Comparison of ENCODE assay signal across 29 mouse cellular contexts in the genomic region with DNA sequence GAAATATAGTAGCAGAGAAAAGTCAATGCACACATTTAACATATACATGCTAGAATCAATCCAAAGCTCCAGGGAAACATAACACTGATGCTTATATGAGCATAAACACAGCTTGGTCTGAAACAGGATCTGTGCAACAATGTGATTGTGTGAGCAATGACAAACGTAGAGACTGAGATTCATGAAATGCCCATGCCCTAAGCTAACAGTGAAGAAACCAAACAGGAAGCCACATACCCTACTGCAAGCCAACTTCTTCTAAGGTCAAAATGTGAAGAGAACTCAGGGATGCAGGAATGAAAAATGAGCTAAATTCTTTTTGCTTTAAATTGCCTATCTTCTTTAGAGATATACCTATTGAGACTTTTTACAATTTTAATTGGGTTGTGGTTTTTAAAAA. TPM values are rescaled to one million over a fixed set of nuclear protein-coding genes. Genes with fewer than 3 reads are reported as not detected.
DNase-seq lines count a peak whose midpoint lies in the region; ATAC-seq and TF ChIP-seq lines count a peak whose summit lies in the region.
"Had no signal": no experiment of that assay in that cellular context is flagged by ENCODE, and none has a peak within 500 bp of the region (broad histone marks: within the 10 kb centered on the region; RNA-seq: fewer than 3 reads in every experiment).

No protein-coding gene starts in this region.

- H3K27ac ChIP-seq in cerebellum, adult 2 months (ENCODE audit: insufficient read depth, low read length): no peak overlapping the region
- H3K27ac ChIP-seq in limb, embryonic 10.5 days: no peak overlapping the region
- H3K27ac ChIP-seq: embryonic facial prominence, embryonic 10.5 days; embryonic facial prominence, embryonic 12.5 days; forebrain, embryonic 13.5 days; forebrain, embryonic 15.5 days had no signal

- no peak for DNase-seq in kidney, adult 9 months
- no peak for DNase-seq in cerebellum, adult 2 months
- no peak for DNase-seq in limb, embryonic 10.5 days (ENCODE audit: low spot score)
- DNase-seq: adrenal gland, adult 8-10 months; adrenal gland, postnatal 14 days; adrenal gland, postnatal 36 days; B cell, adult 2 months; cerebellum, adult 11-12 months; cerebellum, adult 8-10 months; cerebellum, adult 9-11 months; cerebellum, postnatal 14 days; cerebellum, postnatal 36 days; forebrain, postnatal 0 days had no signal

- 73% methylated on average over 1 of the region's 1 CpGs for WGBS in cerebellum, adult 2 months
- 86% methylated on average over 1 of the region's 1 CpGs for WGBS in limb, embryonic 10.5 days

- no peaks in the 10 kb centered on the region for H3K9me3 ChIP-seq in limb, embryonic 10.5 days (replicated peaks)
- H3K9me3 ChIP-seq: embryonic facial prominence, embryonic 10.5 days; embryonic facial prominence, embryonic 12.5 days; forebrain, embryonic 13.5 days; forebrain, embryonic 15.5 days; G1E had no signal

- TF ChIP-seq CTCF in cerebellum, adult 2 months (IDR thresholded peaks at IDR 0.05; ENCODE audit: borderline replicate concordance, insufficient read depth, low read depth, low read length): no peak

- no peak overlapping the region for H3K4me3 ChIP-seq in cerebellum, adult 2 months (replicated peaks; ENCODE audit: insufficient read depth, low read depth, low read length)
- H3K4me3 ChIP-seq in limb, embryonic 10.5 days: no peak overlapping the region
- H3K4me3 ChIP-seq: embryonic facial prominence, embryonic 10.5 days; embryonic facial prominence, embryonic 12.5 days; forebrain, embryonic 13.5 days; forebrain, embryonic 15.5 days had no signal

- TF ChIP-seq POLR2A in cerebellum, adult 2 months (IDR thresholded peaks at IDR 0.05; ENCODE audit: borderline replicate concordance, insufficient read depth, low read length): no peak

- no peaks in the 10 kb centered on the region for H3K27me3 ChIP-seq in cerebellum, adult 2 months (ENCODE audit: control insufficient read depth, insufficient read depth, low read length)
- no peaks in the 10 kb centered on the region for H3K27me3 ChIP-seq in limb, embryonic 10.5 days (ENCODE audit: low read depth, poor library complexity, severe bottlenecking)
- H3K27me3 ChIP-seq: CH12.LX; embryonic facial prominence, embryonic 12.5 days; forebrain, embryonic 13.5 days; forebrain, embryonic 15.5 days; Patski had no signal

- H3K36me3 ChIP-seq in limb, embryonic 10.5 days: peaks cover 29% of the 10 kb centered on the region

- no peaks in the 10 kb centered on the region for H3K4me1 ChIP-seq in cerebellum, adult 2 months (ENCODE audit: control insufficient read depth, insufficient read depth, low read length)
- H3K4me1 ChIP-seq in limb, embryonic 10.5 days: peaks cover 12% of the 10 kb centered on the region

- peak; percentile 53 for ATAC-seq in common myeloid progenitor, adult 5-6 weeks (replicated peaks; ENCODE audit: low read depth, poor library complexity, severe bottlenecking)
- ATAC-seq in hematopoietic stem cell, adult 5-6 weeks (replicated peaks in 1 of 2; ENCODE audit: insufficient read depth in 1 of 2, low FRiP score in 2 of 2, low TSS enrichment in 1 of 2, low read depth in 1 of 2, poor library complexity in 2 of 2, severe bottlenecking in 2 of 2): peak; percentile 66 to 76
- peak; percentile 65 for ATAC-seq in megakaryocyte progenitor cell, adult 5-6 weeks (replicated peaks; ENCODE audit: poor library complexity)
- ATAC-seq: activated CD4-positive, CD25-positive, alpha-beta regulatory T cell, adult 4 months; CD4-positive, CD25-positive, alpha-beta regulatory T cell, adult 4 months; forebrain, embryonic 13.5 days; forebrain, embryonic 15.5 days; forebrain, postnatal 0 days; Patski had no signal

RNA-seq across cellular contexts. Expression of a gene that starts 4.1 kb away (rescaled TPM):
- not detected in 2 replicates for total RNA-seq in common myeloid progenitor, adult 5-6 weeks (2017)
- not detected in 2 replicates for total RNA-seq in hematopoietic stem cell, adult 5-6 weeks (2017)
- total RNA-seq in megakaryocyte progenitor cell, adult 5-6 weeks (2015): not detected in 2 replicates
- not detected in 2 replicates for total RNA-seq in megakaryocyte progenitor cell, adult 5-6 weeks (2017)
- not detected in 2 replicates for polyA plus RNA-seq in cerebellum, adult 2 months (2012; rRNA removed)
- polyA plus RNA-seq in limb, embryonic 10.5 days (2016; fragmentation: Nextera tagmentation; extraction: Ambion mirVana): not detected in 2 replicates
- total RNA-seq: adrenal gland, adult 8-10 months; CH12.LX; G1E had no signal
- polyA plus RNA-seq: activated CD4-positive, CD25-positive, alpha-beta regulatory T cell, adult 4 months; CD4-positive, CD25-positive, alpha-beta regulatory T cell, adult 4 months; cortical plate, adult 2 months; embryonic facial prominence, embryonic 10.5 days; embryonic facial prominence, embryonic 12.5 days; embryonic facial prominence, embryonic 14.5 days; forebrain, embryonic 11.5 days; forebrain, embryonic 13.5 days; forebrain, embryonic 15.5 days; forebrain, postnatal 0 days; G1E; Patski had no signal

RNA-seq across cellular contexts. Expression of a gene that starts 6.5 kb away (rescaled TPM):
- total RNA-seq in common myeloid progenitor, adult 5-6 weeks (2017): 267 and 297 TPM in 2 replicates
- 200 and 303 TPM in 2 replicates for total RNA-seq in hematopoietic stem cell, adult 5-6 weeks (2017)
- total RNA-seq in megakaryocyte progenitor cell, adult 5-6 weeks (2015): 423 and 485 TPM in 2 replicates
- total RNA-seq in megakaryocyte progenitor cell, adult 5-6 weeks (2017): 377 and 496 TPM in 2 replicates
- polyA plus RNA-seq in cerebellum, adult 2 months (2012; rRNA removed): 1,975 and 2,220 TPM in 2 replicates
- 209 and 241 TPM in 2 replicates for polyA plus RNA-seq in limb, embryonic 10.5 days (2016; fragmentation: Nextera tagmentation; extraction: Ambion mirVana)

RNA-seq across cellular contexts. Expression of a gene that starts 34.0 kb away (rescaled TPM):
- not detected in 2 replicates for total RNA-seq in common myeloid progenitor, adult 5-6 weeks (2017)
- total RNA-seq in hematopoietic stem cell, adult 5-6 weeks (2017): not detected in 2 replicates
- total RNA-seq in megakaryocyte progenitor cell, adult 5-6 weeks (2015): not detected in 2 replicates
- not detected in 2 replicates for total RNA-seq in megakaryocyte progenitor cell, adult 5-6 weeks (2017)
- not detected in 2 replicates for polyA plus RNA-seq in cerebellum, adult 2 months (2012; rRNA removed)
- polyA plus RNA-seq in limb, embryonic 10.5 days (2016; fragmentation: Nextera tagmentation; extraction: Ambion mirVana): not detected in 2 replicates
- total RNA-seq: adrenal gland, adult 18-20 months; adrenal gland, adult 8-10 months; adrenal gland, postnatal 14 days; adrenal gland, postnatal 36 days; CH12.LX; forebrain, postnatal 0 days; G1E had no signal
- polyA plus RNA-seq: activated CD4-positive, CD25-positive, alpha-beta regulatory T cell, adult 4 months; CD4-positive, CD25-positive, alpha-beta regulatory T cell, adult 4 months; cortical plate, adult 2 months; embryonic facial prominence, embryonic 10.5 days; embryonic facial prominence, embryonic 12.5 days; embryonic facial prominence, embryonic 14.5 days; forebrain, embryonic 11.5 days; forebrain, embryonic 13.5 days; forebrain, embryonic 15.5 days; forebrain, postnatal 0 days; G1E; Patski had no signal

RNA-seq across cellular contexts. Expression of a gene that starts 49.1 kb away (rescaled TPM):
- not detected in 2 replicates for total RNA-seq in common myeloid progenitor, adult 5-6 weeks (2017)
- not detected in 2 replicates for total RNA-seq in hematopoietic stem cell, adult 5-6 weeks (2017)
- total RNA-seq in megakaryocyte progenitor cell, adult 5-6 weeks (2015): not detected in 2 replicates
- not detected in 2 replicates for total RNA-seq in megakaryocyte progenitor cell, adult 5-6 weeks (2017)
- polyA plus RNA-seq in cerebellum, adult 2 months (2012; rRNA removed): not detected in 2 replicates
- not detected in 2 replicates for polyA plus RNA-seq in limb, embryonic 10.5 days (2016; fragmentation: Nextera tagmentation; extraction: Ambion mirVana)
- total RNA-seq: adrenal gland, adult 18-20 months; adrenal gland, postnatal 14 days; adrenal gland, postnatal 36 days; CH12.LX; forebrain, postnatal 0 days had no signal
- polyA plus RNA-seq: activated CD4-positive, CD25-positive, alpha-beta regulatory T cell, adult 4 months; CD4-positive, CD25-positive, alpha-beta regulatory T cell, adult 4 months; cortical plate, adult 2 months; embryonic facial prominence, embryonic 10.5 days; embryonic facial prominence, embryonic 12.5 days; embryonic facial prominence, embryonic 14.5 days; forebrain, embryonic 11.5 days; forebrain, embryonic 13.5 days; forebrain, embryonic 15.5 days; forebrain, postnatal 0 days; G1E; Patski had no signal
